ENCODE assay signal across 19 mouse cellular contexts in the genomic region with DNA sequence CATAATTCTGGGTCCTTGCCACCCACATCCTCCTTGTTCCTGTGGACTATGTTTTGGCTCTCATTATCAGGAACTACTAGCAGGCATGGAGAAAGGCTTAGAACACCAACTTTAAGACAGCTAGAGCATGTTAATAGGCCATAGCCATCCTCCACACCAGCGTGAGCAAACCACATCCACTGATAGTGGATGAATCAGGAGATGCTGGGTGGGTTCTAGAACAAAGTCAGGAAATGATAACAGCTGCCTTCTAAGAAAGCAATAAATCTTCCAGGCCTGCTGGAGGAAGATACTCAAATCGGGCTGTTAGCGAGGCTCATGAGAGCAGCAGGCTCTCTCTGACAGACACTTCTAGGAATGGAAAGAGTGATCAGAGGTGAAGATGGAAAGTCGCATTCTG.
"Had no signal": no experiment of that assay in that cellular context is flagged by ENCODE, and none has a peak within 500 bp of the region (broad histone marks: within the 10 kb centered on the region; RNA-seq: fewer than 3 reads in every experiment).

No protein-coding gene starts in this region.

- H3K4me2 ChIP-seq: limb, embryonic 13.5 days; liver, embryonic 12.5 days; liver, embryonic 15.5 days; lung, embryonic 15.5 days; midbrain, embryonic 12.5 days; midbrain, embryonic 15.5 days; neural tube, embryonic 13.5 days; stomach, embryonic 15.5 days had no signal

- H3K9me3 ChIP-seq: limb, embryonic 10.5 days; liver, embryonic 12.5 days; liver, embryonic 15.5 days; lung, embryonic 15.5 days; midbrain, embryonic 12.5 days; midbrain, embryonic 15.5 days; stomach, embryonic 15.5 days had no signal

- H3K36me3 ChIP-seq: limb, embryonic 10.5 days; limb, embryonic 13.5 days; liver, embryonic 12.5 days; liver, embryonic 15.5 days; lung, embryonic 15.5 days; midbrain, embryonic 12.5 days; midbrain, embryonic 15.5 days; neural tube, embryonic 13.5 days; stomach, embryonic 15.5 days had no signal

- H3K27me3 ChIP-seq: limb, embryonic 13.5 days; liver, embryonic 12.5 days; liver, embryonic 15.5 days; lung, embryonic 15.5 days; midbrain, embryonic 12.5 days; midbrain, embryonic 15.5 days; neural tube, embryonic 13.5 days; stomach, embryonic 15.5 days had no signal

- H3K4me1 ChIP-seq: liver, embryonic 12.5 days; midbrain, embryonic 15.5 days had no signal

- DNase-seq: kidney, adult 8-10 months; kidney, postnatal 25 days; layer of hippocampus, postnatal 36 days; liver; lung, postnatal 14 days; right cerebral cortex, postnatal 25 days; spleen, adult 18-20 months; thymus, postnatal 25 days had no signal

- H3K27ac ChIP-seq: limb, embryonic 10.5 days; limb, embryonic 13.5 days; liver, embryonic 12.5 days; liver, embryonic 15.5 days; lung, embryonic 15.5 days; macrophage; midbrain, embryonic 12.5 days; midbrain, embryonic 15.5 days; neural tube, embryonic 13.5 days; stomach, embryonic 15.5 days had no signal

- ATAC-seq: intestine, postnatal 0 days; liver, embryonic 12.5 days; midbrain, embryonic 15.5 days had no signal

- H3K9ac ChIP-seq: limb, embryonic 13.5 days; liver, embryonic 12.5 days; liver, embryonic 15.5 days; lung, embryonic 15.5 days; midbrain, embryonic 12.5 days; midbrain, embryonic 15.5 days; neural tube, embryonic 13.5 days; stomach, embryonic 15.5 days had no signal

- H3K4me3 ChIP-seq: limb, embryonic 10.5 days; limb, embryonic 13.5 days; liver, embryonic 12.5 days; liver, embryonic 15.5 days; lung, embryonic 15.5 days; midbrain, embryonic 12.5 days; midbrain, embryonic 15.5 days; neural tube, embryonic 13.5 days; stomach, embryonic 15.5 days had no signal
